Comparison of ENCODE assay signal across 10 mouse cellular contexts in genomic region chr8:108915876-108916275, GRCm38 (mm10).
DNase-seq lines count a peak whose midpoint lies in the region; ATAC-seq and TF ChIP-seq lines count a peak whose summit lies in the region.
"Had no signal": no experiment of that assay in that cellular context is flagged by ENCODE, and none has a peak within 500 bp of the region (broad histone marks: within the 10 kb centered on the region; RNA-seq: fewer than 3 reads in every experiment).

No protein-coding gene starts in this region.

- peaks cover 3% of the 10 kb centered on the region for H3K4me1 ChIP-seq in lung, adult 2 months (ENCODE audit: control insufficient read depth, insufficient read depth, low read length)
- peaks cover 18% of the 10 kb centered on the region for H3K4me1 ChIP-seq in stomach, embryonic 14.5 days (ENCODE audit: control insufficient read depth, insufficient read depth, low read length)

- peak overlapping the region; percentile 18; the same call in 1 of the 2 replicates for H3K4me2 ChIP-seq in stomach, embryonic 14.5 days (replicated peaks; ENCODE audit: low read depth, low read length)
- H3K4me2 ChIP-seq: embryonic facial prominence, embryonic 12.5 days had no signal

- H3K9me3 ChIP-seq in stomach, embryonic 14.5 days (ENCODE audit: control insufficient read depth, low read depth, low read length): no peaks in the 10 kb centered on the region
- H3K9me3 ChIP-seq: embryonic facial prominence, embryonic 12.5 days had no signal

- no peak overlapping the region for H3K4me3 ChIP-seq in lung, adult 2 months (replicated peaks; ENCODE audit: extremely low read depth, low read depth, low read length)
- no peak overlapping the region for H3K4me3 ChIP-seq in stomach, embryonic 14.5 days (ENCODE audit: low read depth, low read length)
- H3K4me3 ChIP-seq: embryonic facial prominence, embryonic 12.5 days had no signal

- no peak for TF ChIP-seq CTCF in lung, adult 2 months (IDR thresholded peaks at IDR 0.05; ENCODE audit: insufficient read depth, low read length)

- peak; percentile 31 for DNase-seq in adrenal gland, adult 8-10 months
- DNase-seq in adrenal gland, adult 18-20 months (ENCODE audit: low spot score in 2 of 2): no peak
- DNase-seq in lung, adult 18-20 months: peak; percentile 20 to 68
- DNase-seq in lung, adult 2 months: no peak
- DNase-seq in kidney, postnatal 25 days: peak; percentile 40 to 48
- DNase-seq in layer of hippocampus, adult 9-11 months: no peak
- no peak for DNase-seq in thymus, adult 18-20 months
- DNase-seq: layer of hippocampus, postnatal 36 days had no signal

- 21% methylated on average over 6 of the region's 6 CpGs for WGBS in lung, adult 2 months
- WGBS in stomach, embryonic 14.5 days: 12% methylated on average over 6 of the region's 6 CpGs

- no peaks in the 10 kb centered on the region for H3K36me3 ChIP-seq in stomach, embryonic 14.5 days (ENCODE audit: control insufficient read depth, insufficient read depth, low read length)

- TF ChIP-seq POLR2A in lung, adult 2 months (IDR thresholded peaks at IDR 0.05; ENCODE audit: borderline replicate concordance, extremely low read depth, low read depth, low read length): no peak

- peak overlapping the region; percentile 89 for H3K27ac ChIP-seq in stomach, embryonic 14.5 days (ENCODE audit: low read length)

- peak; percentile 62 for ATAC-seq in stomach, embryonic 14.5 days (ENCODE audit: insufficient number of reproducible peaks, insufficient read depth, low FRiP score, low read depth)

- no peak overlapping the region for H3K9ac ChIP-seq in stomach, embryonic 14.5 days (replicated peaks; ENCODE audit: low read depth, low read length)
- H3K9ac ChIP-seq: embryonic facial prominence, embryonic 12.5 days had no signal

- H3K27me3 ChIP-seq in stomach, embryonic 14.5 days (ENCODE audit: control insufficient read depth, insufficient read depth, low read length): no peaks in the 10 kb centered on the region
- H3K27me3 ChIP-seq: embryonic facial prominence, embryonic 12.5 days had no signal

Comparison
In these comparisons a context has a peak if more than half of its experiments do, and no peak if none do; other contexts are left out.
1. DNase-seq: peak in adrenal gland, adult 8-10 months (single experiment), lung, adult 18-20 months (2 of 2) and kidney, postnatal 25 days (2 of 2); none in adrenal gland, adult 18-20 months (0 of 2), lung, adult 2 months (single experiment), layer of hippocampus, adult 9-11 months (single experiment) and thymus, adult 18-20 months (0 of 2).